Mouse (Mus musculus) G1E (cell line): ENCODE data around the gene Rprd1b. TPM values are rescaled to one million over a fixed set of nuclear protein-coding genes. Genes with fewer than 3 reads are reported as not detected.

Experiments used
- ATAC-seq: 2 replicates; pipeline ENCODE4 v1.8.0; 2016; ENCODE audit warnings: mild to moderate bottlenecking; ENCODE audit not compliant: insufficient number of reproducible peaks, poor library complexity, low FRiP score, severe bottlenecking; ENCODE audit errors: extremely low read depth
- DNase-seq: peaks from one replicate; pipeline ENCODE4 v3.0.0; 2012; ENCODE audit warnings: low spot score
- H3K27me3 ChIP-seq: 2 replicates; pipeline ENCODE4 v1.6.1; 2012; ENCODE audit warnings: mild to moderate bottlenecking, low read length, inconsistent platforms; ENCODE audit not compliant: insufficient read depth
- H3K36me3 ChIP-seq: replicated peaks from 2 replicates; pipeline ENCODE3; 2012; ENCODE audit warnings: mild to moderate bottlenecking, inconsistent platforms
- H3K4me1 ChIP-seq: 2 replicates; pipeline ENCODE4 v1.6.1; 2012; ENCODE audit warnings: low read depth, low read length, inconsistent platforms, mixed read lengths; ENCODE audit not compliant: insufficient read depth
- H3K4me3 ChIP-seq: 2 replicates; pipeline ENCODE4 v1.5.1; 2012; ENCODE audit warnings: low read depth, mild to moderate bottlenecking, inconsistent platforms, low read length, moderate library complexity, mixed read lengths
- H3K9me3 ChIP-seq: replicated peaks from 2 replicates; pipeline ENCODE4 v1.6.1; 2012; ENCODE audit warnings: inconsistent platforms
- CTCF ChIP-seq: IDR thresholded peaks from 2 replicates; pipeline ENCODE4 v1.5.1; 2012; ENCODE audit warnings: low read depth, low read length, inconsistent platforms, mixed read lengths
- GATA1 ChIP-seq: IDR thresholded peaks from 2 replicates; pipeline ENCODE4 v1.6.1; 2012; ENCODE audit warnings: borderline replicate concordance, low read length, inconsistent platforms, mixed read lengths
- GATA2 ChIP-seq: IDR thresholded peaks from 2 replicates; pipeline ENCODE4 v1.6.1; 2012; ENCODE audit warnings: low read depth, low read length, inconsistent platforms, borderline replicate concordance
- POLR2AphosphoS5 ChIP-seq: IDR thresholded peaks from 2 replicates; pipeline ENCODE4 v1.6.1; 2012; ENCODE audit warnings: low read depth, low read length, inconsistent platforms; ENCODE audit not compliant: insufficient replicate concordance
- TAL1 ChIP-seq: conservative IDR thresholded peaks from 2 replicates; pipeline ENCODE4 v1.6.1; 2012; ENCODE audit warnings: low read depth, low read length, inconsistent platforms, mixed read lengths
- polyA plus RNA-seq: library from polyadenylated mRNA; stranded (reverse); fragments of >175 nt; gene quantifications from 2 replicates; pipeline ENCODE4 v1.2.3, GENCODE M21; 2012
- total RNA-seq, 2 experiments: library from RNA; stranded (forward) in 1 of 2; stranded (reverse) in 1 of 2; fragments of 200-1000 nt in 1 of 2; fragments of >200 nt in 1 of 2; fragmentation: Nextera tagmentation in 1 of 2; gene quantifications; 2 replicates each; pipeline ENCODE4 v1.2.3; 2014 to 2017

The Rprd1b gene
- total and polyA plus RNA-seq, 3 experiments: 28.7 to 37.9 (median 36.2) TPM

GRCm38 (mm10) chr2:158141690-158142440 is 113.6 kb downstream of the Rprd1b start:
- Histone ChIP-seq H3K9me3 (no peaks in the 10 kb centered on the region), H3K4me3 (peak overlapping the region; percentile 66; the same call in 1 of the 2 replicates), H3K27me3 (no peaks in the 10 kb centered on the region), H3K4me1 (peaks cover 81% of the 10 kb centered on the region), H3K36me3 (peaks cover 60% of the 10 kb centered on the region)
- DNase-seq: peak; percentile 84
- TF ChIP-seq POLR2AphosphoS5 (no peak), TAL1 (peak; percentile 97), GATA2 (no peak), CTCF (no peak)
- ATAC-seq: peak; percentile 85

GRCm38 (mm10) chr2:158142981-158143380 is 114.7 kb downstream of the Rprd1b start:
- H3K4me1 ChIP-seq: peaks cover 86% of the 10 kb centered on the region
- no peaks in the 10 kb centered on the region for H3K27me3 ChIP-seq
- no peak for TF ChIP-seq GATA1
- no peak for TF ChIP-seq POLR2AphosphoS5
- TF ChIP-seq CTCF: no peak
- TF ChIP-seq TAL1: no peak
- no peak for TF ChIP-seq GATA2
- H3K36me3 ChIP-seq: peaks cover 50% of the 10 kb centered on the region
- H3K4me3 ChIP-seq: peak overlapping the region; percentile 66; the same call in 1 of the 2 replicates
- H3K9me3 ChIP-seq: no peaks in the 10 kb centered on the region
- no peak for ATAC-seq
- DNase-seq: no peak

GRCm38 (mm10) chr2:158143816-158144215 is 115.5 kb downstream of the Rprd1b start:
- H3K9me3 ChIP-seq: no peaks in the 10 kb centered on the region
- peaks cover 42% of the 10 kb centered on the region for H3K36me3 ChIP-seq
- H3K27me3 ChIP-seq: no peaks in the 10 kb centered on the region
- no peak for DNase-seq
- ATAC-seq: no peak
- TF ChIP-seq TAL1: no peak
- TF ChIP-seq GATA2: no peak
- no peak for TF ChIP-seq GATA1
- no peak for TF ChIP-seq POLR2AphosphoS5
- no peak for TF ChIP-seq CTCF
- H3K4me1 ChIP-seq: peaks cover 87% of the 10 kb centered on the region
- peak overlapping the region; percentile 18; the same call in 1 of the 2 replicates for H3K4me3 ChIP-seq

- peak overlapping the region; percentile 78; the same call in 1 of the 2 replicates for H3K4me3 ChIP-seq
- H3K27me3 ChIP-seq: no peaks in the 10 kb centered on the region
- no peaks in the 10 kb centered on the region for H3K9me3 ChIP-seq
- no peak for TF ChIP-seq GATA2
- TF ChIP-seq CTCF: no peak
- TF ChIP-seq TAL1: no peak
- no peak for TF ChIP-seq GATA1
- no peak for TF ChIP-seq POLR2AphosphoS5
- ATAC-seq: no peak
- DNase-seq: no peak
- peaks cover 83% of the 10 kb centered on the region for H3K4me1 ChIP-seq
- peaks cover 38% of the 10 kb centered on the region for H3K36me3 ChIP-seq
Observed at GRCm38 (mm10) chr2:158144263-158144662, 116.0 kb downstream of the Rprd1b start.

- H3K36me3 ChIP-seq: peaks cover 31% of the 10 kb centered on the region
- ATAC-seq (no peak), DNase-seq (no peak)
- peaks cover 2% of the 10 kb centered on the region; the same call in 1 of the 2 replicates for H3K27me3 ChIP-seq
- peak overlapping the region; percentile 78 for H3K4me3 ChIP-seq
- H3K4me1 ChIP-seq: peaks cover 76% of the 10 kb centered on the region
- TF ChIP-seq TAL1: no peak
- TF ChIP-seq GATA2: no peak
- TF ChIP-seq POLR2AphosphoS5: no peak
- TF ChIP-seq GATA1: no peak
- no peak for TF ChIP-seq CTCF
- no peaks in the 10 kb centered on the region for H3K9me3 ChIP-seq
Observed at GRCm38 (mm10) chr2:158144750-158145527, 116.6 kb downstream of the Rprd1b start.
